Mouse (Mus musculus): ENCODE measurements around the gene Spock3. TPM values are rescaled to one million over a fixed set of nuclear protein-coding genes. Genes with fewer than 3 reads are reported as not detected.
"Not testable (repeated sequence)": the region's sequence is repeated elsewhere in the genome, so short reads cannot be mapped to it uniquely, and the experiment has no call there.

Gene Spock3
- polyA plus RNA-seq, 1 experiment from 2014 or later, result 2.1 TPM

DNA sequence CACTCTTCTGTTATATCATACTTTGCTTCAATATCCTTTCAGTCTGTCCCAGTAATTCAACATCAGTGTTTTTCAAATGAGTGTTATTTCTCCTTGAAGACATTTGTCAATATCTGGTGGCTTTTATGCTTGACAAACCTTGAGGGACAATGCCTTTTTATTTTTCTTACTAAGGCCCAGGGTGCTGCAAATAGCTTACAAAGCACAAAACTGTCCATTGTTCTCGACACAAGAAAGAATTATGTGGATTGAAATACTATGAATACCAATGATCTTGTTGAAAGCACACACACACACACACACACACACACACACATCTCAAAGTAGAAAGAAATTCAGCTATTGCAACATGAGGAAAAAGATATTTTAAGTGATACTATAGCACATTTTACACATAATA is 159.0 kb downstream of the Spock3 start:
- 67% methylated on average over 1 of the region's 1 CpGs for WGBS
- no peak for ATAC-seq (ENCODE audit: insufficient number of reproducible peaks, insufficient read depth, low FRiP score, low read depth)
- no peaks in the 10 kb centered on the region for H3K9me3 ChIP-seq (ENCODE audit: control insufficient read depth, low read length)
- no peaks in the 10 kb centered on the region for H3K4me1 ChIP-seq (ENCODE audit: control insufficient read depth in 2 of 2, insufficient read depth in 2 of 2, low read length in 2 of 2)
- no peak overlapping the region for H3K27ac ChIP-seq (replicated peaks in 1 of 2; ENCODE audit: control insufficient read depth in 1 of 2, insufficient read depth in 1 of 2, low read depth in 2 of 2, low read length in 2 of 2)
- H3K36me3 ChIP-seq (ENCODE audit: control insufficient read depth, insufficient read depth, low read length), result no peaks in the 10 kb centered on the region
- H3K4me2 ChIP-seq (ENCODE audit: low read length), result no peak overlapping the region
- no peak overlapping the region for H3K9ac ChIP-seq (ENCODE audit: low read length)
- no peaks in the 10 kb centered on the region for H3K27me3 ChIP-seq (ENCODE audit: control insufficient read depth, insufficient read depth, low read length)
- no peak overlapping the region for H3K4me3 ChIP-seq (ENCODE audit: control insufficient read depth in 1 of 2, insufficient read depth in 1 of 2, low read depth in 1 of 2, low read length in 2 of 2)

GRCm38 (mm10) chr8:63112919-63113318 is 162.1 kb downstream of the Spock3 start:
- Histone ChIP-seq H3K4me2 (ENCODE audit: low read length) (no peak overlapping the region), H3K27me3 (ENCODE audit: control insufficient read depth, insufficient read depth, low read length) (no peaks in the 10 kb centered on the region), H3K9me3 (ENCODE audit: control insufficient read depth, low read length) (no peaks in the 10 kb centered on the region), H3K9ac (ENCODE audit: low read length) (no peak overlapping the region), H3K27ac (replicated peaks in 1 of 2; ENCODE audit: control insufficient read depth in 1 of 2, insufficient read depth in 1 of 2, low read depth in 2 of 2, low read length in 2 of 2) (no peak overlapping the region), H3K4me3 (ENCODE audit: control insufficient read depth in 1 of 2, insufficient read depth in 1 of 2, low read depth in 1 of 2, low read length in 2 of 2) (no peak overlapping the region), H3K4me1 (ENCODE audit: control insufficient read depth in 2 of 2, insufficient read depth in 2 of 2, low read length in 2 of 2) (no peaks in the 10 kb centered on the region), H3K36me3 (ENCODE audit: control insufficient read depth, insufficient read depth, low read length) (no peaks in the 10 kb centered on the region)
- ATAC-seq (ENCODE audit: insufficient number of reproducible peaks, insufficient read depth, low FRiP score, low read depth), result no peak
- WGBS, result 51% methylated on average over 1 of the region's 1 CpGs

DNA sequence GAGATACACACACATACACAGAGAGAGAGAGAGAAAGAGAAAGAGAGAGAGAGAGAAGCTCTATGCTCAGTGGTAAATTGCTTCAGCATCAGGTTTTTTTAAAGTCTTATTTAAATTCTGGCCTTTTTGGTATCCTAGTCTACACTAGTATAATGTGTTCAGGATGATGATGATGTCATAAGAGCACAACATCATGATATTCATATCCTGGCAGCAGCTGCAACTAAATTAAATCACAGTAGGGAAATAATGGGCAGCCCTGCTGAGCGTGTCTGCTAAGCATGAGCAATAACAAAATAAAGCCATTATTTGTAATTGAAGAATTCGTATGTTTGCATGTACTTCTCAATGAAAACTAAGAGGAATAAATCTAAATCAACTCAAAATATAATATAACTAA is 169.7 kb downstream of the Spock3 start:
- Histone ChIP-seq H3K4me1 (ENCODE audit: control insufficient read depth in 2 of 2, insufficient read depth in 2 of 2, low read length in 2 of 2) (no peaks in the 10 kb centered on the region), H3K9ac (ENCODE audit: low read length) (no peak overlapping the region), H3K4me2 (ENCODE audit: low read length) (no peak overlapping the region), H3K27ac (replicated peaks in 1 of 2; ENCODE audit: control insufficient read depth in 1 of 2, insufficient read depth in 1 of 2, low read depth in 2 of 2, low read length in 2 of 2) (no peak overlapping the region), H3K27me3 (ENCODE audit: control insufficient read depth, insufficient read depth, low read length) (no peaks in the 10 kb centered on the region), H3K36me3 (ENCODE audit: control insufficient read depth, insufficient read depth, low read length) (no peaks in the 10 kb centered on the region), H3K9me3 (ENCODE audit: control insufficient read depth, low read length) (no peaks in the 10 kb centered on the region), H3K4me3 (ENCODE audit: control insufficient read depth in 1 of 2, insufficient read depth in 1 of 2, low read depth in 1 of 2, low read length in 2 of 2) (no peak overlapping the region)
- WGBS, result 75% methylated on average over 2 of the region's 2 CpGs
- no peak for ATAC-seq (ENCODE audit: insufficient number of reproducible peaks, insufficient read depth, low FRiP score, low read depth)

DNA sequence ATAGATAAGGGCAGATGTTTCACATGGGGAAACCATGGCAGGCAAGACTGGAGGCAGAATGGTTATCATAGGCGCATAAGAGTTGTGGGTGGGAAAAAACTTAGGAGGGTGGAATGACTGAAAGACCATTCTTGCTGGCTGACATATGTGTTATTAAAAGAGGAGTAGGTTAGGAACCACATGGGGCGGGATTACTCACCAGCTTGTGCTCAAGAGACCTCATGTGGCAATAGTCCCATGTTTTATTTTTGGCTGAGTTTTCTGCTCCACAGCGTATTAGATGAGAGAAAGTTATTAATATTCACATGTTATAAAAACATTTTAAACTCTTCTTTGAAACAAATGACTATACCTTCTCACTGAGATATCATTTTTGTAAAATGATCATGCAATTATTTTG is 184.6 kb downstream of the Spock3 start:
- no peak for ATAC-seq (ENCODE audit: insufficient number of reproducible peaks, insufficient read depth, low FRiP score, low read depth)
- no peak overlapping the region for H3K4me2 ChIP-seq (ENCODE audit: low read length)
- no peaks in the 10 kb centered on the region for H3K27me3 ChIP-seq (ENCODE audit: control insufficient read depth, insufficient read depth, low read length)
- WGBS, result 71% methylated on average over 3 of the region's 3 CpGs
- no peak overlapping the region for H3K27ac ChIP-seq (replicated peaks in 1 of 2; ENCODE audit: control insufficient read depth in 1 of 2, insufficient read depth in 1 of 2, low read depth in 2 of 2, low read length in 2 of 2)
- H3K4me3 ChIP-seq (ENCODE audit: control insufficient read depth in 1 of 2, insufficient read depth in 1 of 2, low read depth in 1 of 2, low read length in 2 of 2), result no peak overlapping the region
- 0 out of 4 replicates have a peak, but pooled peaks cover 0 to 2% of the 10 kb centered on the region in 2 experiments for H3K4me1 ChIP-seq (ENCODE audit: control insufficient read depth in 2 of 2, insufficient read depth in 2 of 2, low read length in 2 of 2)
- H3K9ac ChIP-seq (ENCODE audit: low read length), result no peak overlapping the region
- no peaks in the 10 kb centered on the region for H3K36me3 ChIP-seq (ENCODE audit: control insufficient read depth, insufficient read depth, low read length)
- no peaks in the 10 kb centered on the region for H3K9me3 ChIP-seq (ENCODE audit: control insufficient read depth, low read length)

DNA sequence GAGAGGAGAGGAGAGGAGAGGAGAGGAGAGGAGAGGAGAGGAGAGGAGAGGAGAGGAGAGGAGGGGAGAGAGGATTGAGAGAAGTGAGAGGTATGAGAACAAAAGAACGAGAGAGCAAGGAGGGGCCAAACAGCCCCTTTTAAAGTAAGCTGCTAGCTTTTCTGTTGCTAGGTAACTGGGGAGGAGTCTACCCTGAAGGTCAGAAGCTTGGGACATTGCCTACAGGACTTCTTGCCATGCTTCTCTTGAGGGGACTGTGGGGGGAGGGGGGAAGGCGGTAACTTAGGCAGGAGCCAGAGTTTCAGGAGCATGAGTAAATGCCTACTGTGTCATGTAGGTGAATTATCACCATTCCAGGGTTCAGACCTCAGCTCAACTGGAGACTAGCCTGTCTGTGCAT is 213.1 kb downstream of the Spock3 start:
- not testable (repeated sequence) for H3K36me3 ChIP-seq (ENCODE audit: control insufficient read depth, insufficient read depth, low read length); H3K4me1 ChIP-seq (ENCODE audit: control insufficient read depth in 2 of 2, insufficient read depth in 2 of 2, low read length in 2 of 2); H3K27me3 ChIP-seq (ENCODE audit: control insufficient read depth, insufficient read depth, low read length); ATAC-seq (ENCODE audit: insufficient number of reproducible peaks, insufficient read depth, low FRiP score, low read depth); H3K27ac ChIP-seq (replicated peaks in 1 of 2; ENCODE audit: control insufficient read depth in 1 of 2, insufficient read depth in 1 of 2, low read depth in 2 of 2, low read length in 2 of 2); H3K9ac ChIP-seq (ENCODE audit: low read length); H3K4me2 ChIP-seq (ENCODE audit: low read length); H3K4me3 ChIP-seq (ENCODE audit: control insufficient read depth in 1 of 2, insufficient read depth in 1 of 2, low read depth in 1 of 2, low read length in 2 of 2); H3K9me3 ChIP-seq (ENCODE audit: control insufficient read depth, low read length)
- WGBS, result 46% methylated on average over 2 of the region's 2 CpGs

DNA sequence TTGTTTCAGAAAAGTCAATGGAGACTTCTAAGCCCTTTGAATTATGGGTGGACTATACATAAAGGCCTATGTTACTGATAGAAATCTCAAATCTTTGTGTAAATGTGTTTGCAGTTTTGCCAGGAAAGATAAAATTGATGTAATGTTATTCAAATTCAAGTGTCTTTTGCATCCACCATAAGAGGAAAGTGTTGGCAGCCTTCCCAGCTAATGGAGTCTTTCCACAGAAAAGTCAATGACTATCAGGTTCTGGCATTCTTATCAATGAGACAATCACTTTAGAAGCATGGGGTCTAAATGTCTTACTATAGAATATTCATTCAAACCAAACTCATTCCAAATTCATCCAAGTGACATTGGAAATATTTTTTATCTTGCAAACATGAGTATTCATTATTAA is 214.5 kb downstream of the Spock3 start:
- Histone ChIP-seq H3K9ac (ENCODE audit: low read length) (no peak overlapping the region), H3K27me3 (ENCODE audit: control insufficient read depth, insufficient read depth, low read length) (no peaks in the 10 kb centered on the region), H3K4me3 (ENCODE audit: control insufficient read depth in 1 of 2, insufficient read depth in 1 of 2, low read depth in 1 of 2, low read length in 2 of 2) (no peak overlapping the region), H3K4me1 (ENCODE audit: control insufficient read depth in 2 of 2, insufficient read depth in 2 of 2, low read length in 2 of 2) (no peaks in the 10 kb centered on the region), H3K9me3 (ENCODE audit: control insufficient read depth, low read length) (no peaks in the 10 kb centered on the region), H3K27ac (replicated peaks in 1 of 2; ENCODE audit: control insufficient read depth in 1 of 2, insufficient read depth in 1 of 2, low read depth in 2 of 2, low read length in 2 of 2) (no peak overlapping the region), H3K36me3 (ENCODE audit: control insufficient read depth, insufficient read depth, low read length) (no peaks in the 10 kb centered on the region), H3K4me2 (ENCODE audit: low read length) (no peak overlapping the region)
- no peak for ATAC-seq (ENCODE audit: insufficient number of reproducible peaks, insufficient read depth, low FRiP score, low read depth)

DNA sequence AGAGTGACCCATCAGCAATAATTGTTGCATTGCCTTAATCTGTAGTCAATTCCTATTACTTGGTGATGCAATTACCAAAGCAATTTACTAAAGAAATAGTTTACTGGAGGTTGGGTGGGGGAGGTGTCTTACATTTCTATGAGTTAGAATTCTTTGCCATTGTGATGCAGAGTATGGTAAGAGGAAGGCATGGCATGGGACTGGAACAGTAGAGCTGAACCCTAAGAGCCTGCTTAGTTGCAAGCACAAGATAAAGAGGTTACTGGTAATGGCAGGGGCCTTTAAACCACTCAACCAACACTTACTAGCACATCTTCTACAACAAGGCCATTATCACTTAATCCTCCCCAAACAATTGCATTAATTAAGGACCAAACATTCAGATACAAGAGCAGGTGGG is 219.1 kb downstream of the Spock3 start:
- Histone ChIP-seq H3K4me3 (ENCODE audit: control insufficient read depth in 1 of 2, insufficient read depth in 1 of 2, low read depth in 1 of 2, low read length in 2 of 2) (no peak overlapping the region), H3K4me1 (ENCODE audit: control insufficient read depth in 2 of 2, insufficient read depth in 2 of 2, low read length in 2 of 2) (no peaks in the 10 kb centered on the region), H3K36me3 (ENCODE audit: control insufficient read depth, insufficient read depth, low read length) (no peaks in the 10 kb centered on the region), H3K4me2 (ENCODE audit: low read length) (no peak overlapping the region), H3K27ac (replicated peaks in 1 of 2; ENCODE audit: control insufficient read depth in 1 of 2, insufficient read depth in 1 of 2, low read depth in 2 of 2, low read length in 2 of 2) (no peak overlapping the region), H3K27me3 (ENCODE audit: control insufficient read depth, insufficient read depth, low read length) (no peaks in the 10 kb centered on the region), H3K9ac (ENCODE audit: low read length) (no peak overlapping the region), H3K9me3 (ENCODE audit: control insufficient read depth, low read length) (no peaks in the 10 kb centered on the region)
- ATAC-seq (ENCODE audit: insufficient number of reproducible peaks, insufficient read depth, low FRiP score, low read depth), result no peak

DNA sequence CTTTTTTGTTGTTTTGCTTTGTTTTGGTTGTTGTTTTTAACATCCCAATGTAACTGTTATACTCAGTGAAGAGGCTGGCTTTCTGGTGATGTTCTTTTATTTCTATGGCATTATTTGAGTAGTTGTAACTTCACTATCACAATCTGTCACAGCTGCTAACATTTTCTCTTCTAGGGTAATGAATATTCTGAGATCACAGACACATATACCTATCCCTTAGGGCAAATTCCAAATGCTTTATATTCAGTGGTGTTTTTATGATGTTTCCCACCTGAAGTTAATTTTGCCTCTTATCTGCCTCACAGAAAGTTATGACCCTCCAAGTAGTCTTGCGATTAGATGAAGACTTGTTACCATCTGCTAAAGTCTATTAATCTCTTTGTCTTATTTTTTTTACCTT is 230.5 kb downstream of the Spock3 start:
- no peak overlapping the region for H3K4me3 ChIP-seq (ENCODE audit: control insufficient read depth in 1 of 2, insufficient read depth in 1 of 2, low read depth in 1 of 2, low read length in 2 of 2)
- no peak overlapping the region for H3K27ac ChIP-seq (replicated peaks in 1 of 2; ENCODE audit: control insufficient read depth in 1 of 2, insufficient read depth in 1 of 2, low read depth in 2 of 2, low read length in 2 of 2)
- no peaks in the 10 kb centered on the region for H3K27me3 ChIP-seq (ENCODE audit: control insufficient read depth, insufficient read depth, low read length)
- H3K4me2 ChIP-seq (ENCODE audit: low read length), result no peak overlapping the region
- H3K9ac ChIP-seq (ENCODE audit: low read length), result no peak overlapping the region
- H3K9me3 ChIP-seq (ENCODE audit: control insufficient read depth, low read length), result no peaks in the 10 kb centered on the region
- no peaks in the 10 kb centered on the region for H3K4me1 ChIP-seq (ENCODE audit: control insufficient read depth in 2 of 2, insufficient read depth in 2 of 2, low read length in 2 of 2)
- no peak for ATAC-seq (ENCODE audit: insufficient number of reproducible peaks, insufficient read depth, low FRiP score, low read depth)
- no peaks in the 10 kb centered on the region for H3K36me3 ChIP-seq (ENCODE audit: control insufficient read depth, insufficient read depth, low read length)
- WGBS, result 86% methylated on average over 1 of the region's 1 CpGs

All from heart, embryonic 14.5 days (tissue).